Mouse (Mus musculus) G1E (cell line): Measurements from ENCODE around the gene Kdm2b.

ENCODE experiments used
- CTCF ChIP-seq: IDR thresholded peaks from 2 replicates; pipeline ENCODE4 v1.5.1; 2012; ENCODE audit warnings: low read depth, low read length, inconsistent platforms, mixed read lengths
- GATA1 ChIP-seq: IDR thresholded peaks from 2 replicates; pipeline ENCODE4 v1.6.1; 2012; ENCODE audit warnings: borderline replicate concordance, low read length, inconsistent platforms, mixed read lengths
- GATA2 ChIP-seq: IDR thresholded peaks from 2 replicates; pipeline ENCODE4 v1.6.1; 2012; ENCODE audit warnings: low read depth, low read length, inconsistent platforms, borderline replicate concordance
- POLR2AphosphoS5 ChIP-seq: IDR thresholded peaks from 2 replicates; pipeline ENCODE4 v1.6.1; 2012; ENCODE audit warnings: low read depth, low read length, inconsistent platforms; ENCODE audit not compliant: insufficient replicate concordance
- TAL1 ChIP-seq: conservative IDR thresholded peaks from 2 replicates; pipeline ENCODE4 v1.6.1; 2012; ENCODE audit warnings: low read depth, low read length, inconsistent platforms, mixed read lengths

- TF ChIP-seq GATA2 (no peak), CTCF (no peak), POLR2AphosphoS5 (no peak), GATA1 (no peak), TAL1 (no peak)
These were observed 67.7 kb downstream of the Kdm2b start for GRCm38 (mm10) chr5:122921941-122922340.
